Mouse (Mus musculus) CD4-positive, CD25-positive, alpha-beta regulatory T cell, adult 4 months (primary cell): ENCODE measurements around the gene Rasd2. TPM values are rescaled to one million over a fixed set of nuclear protein-coding genes. Genes with fewer than 3 reads are reported as not detected.

ENCODE experiments used
- ATAC-seq: one replicate; pipeline ENCODE4 v1.8.0; 2017
- polyA plus RNA-seq, 2 experiments: library from polyadenylated mRNA; unstranded; fragments of 100-300 nt; shearing (Covaris generic); gene quantifications; one replicate each; pipeline ENCODE4 v1.2.1; 2017

Gene Rasd2
- polyA plus RNA-seq, 2 experiments from 2014 or later = not detected

GRCm38 (mm10) chr8:75219877-75220738 lies 6.4 kb downstream of the Rasd2 start:
- ATAC-seq = no peak

DNA sequence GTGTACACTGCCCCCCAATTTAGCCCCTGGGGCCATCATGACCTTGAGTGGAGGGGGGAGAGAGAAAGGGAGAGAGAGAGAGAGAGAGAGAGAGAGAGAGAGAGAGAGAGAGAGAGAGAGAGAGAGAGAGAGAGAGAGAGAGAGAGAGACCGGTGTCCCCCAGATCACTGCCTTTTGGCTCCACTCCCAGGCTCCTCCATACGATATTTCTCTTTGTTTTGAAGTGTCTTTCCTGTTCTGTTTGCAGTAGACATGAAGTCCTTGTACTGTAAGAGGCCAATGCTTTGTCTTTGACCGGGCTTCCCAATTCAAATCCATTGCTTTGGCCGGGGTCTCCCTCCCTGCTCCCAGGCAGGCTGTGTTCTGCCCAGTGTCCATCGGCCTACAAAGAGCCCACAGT lies 8.9 kb downstream of the Rasd2 start:
- ATAC-seq = no peak

GRCm38 (mm10) chr8:75226773-75227172 lies 13.0 kb downstream of the Rasd2 start:
- no peak for ATAC-seq

DNA sequence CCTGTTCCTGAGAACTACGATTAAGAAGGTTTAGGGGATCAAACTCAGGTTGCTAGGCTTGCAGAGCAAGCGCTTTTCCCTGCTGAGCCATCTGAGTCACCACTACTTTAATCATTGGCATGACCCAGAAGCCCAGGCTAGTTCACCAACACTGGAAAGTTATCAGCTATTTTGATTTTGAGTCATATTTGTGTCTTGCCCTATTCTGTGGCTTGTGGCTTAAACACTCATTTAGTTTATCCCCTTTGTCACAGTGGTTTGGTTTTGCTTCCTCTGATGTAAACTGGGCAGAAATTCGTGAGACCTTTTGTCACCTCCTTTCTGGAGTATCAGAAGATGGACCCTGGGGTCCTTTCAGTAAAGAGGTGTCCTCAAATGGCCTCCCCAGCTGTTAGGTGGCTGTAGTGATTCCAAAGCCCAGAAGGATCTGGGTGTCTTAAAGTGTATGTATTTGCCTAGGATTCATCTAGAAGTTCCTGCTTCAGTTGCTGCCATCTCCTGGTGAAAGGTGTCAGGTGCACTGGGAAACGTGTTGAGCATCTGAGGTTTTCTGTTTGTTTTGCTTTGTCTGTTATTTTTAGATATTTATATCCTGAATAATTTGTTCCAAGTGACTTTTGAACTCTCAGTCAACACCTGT lies 20.3 kb downstream of the Rasd2 start:
- no peak for ATAC-seq

DNA sequence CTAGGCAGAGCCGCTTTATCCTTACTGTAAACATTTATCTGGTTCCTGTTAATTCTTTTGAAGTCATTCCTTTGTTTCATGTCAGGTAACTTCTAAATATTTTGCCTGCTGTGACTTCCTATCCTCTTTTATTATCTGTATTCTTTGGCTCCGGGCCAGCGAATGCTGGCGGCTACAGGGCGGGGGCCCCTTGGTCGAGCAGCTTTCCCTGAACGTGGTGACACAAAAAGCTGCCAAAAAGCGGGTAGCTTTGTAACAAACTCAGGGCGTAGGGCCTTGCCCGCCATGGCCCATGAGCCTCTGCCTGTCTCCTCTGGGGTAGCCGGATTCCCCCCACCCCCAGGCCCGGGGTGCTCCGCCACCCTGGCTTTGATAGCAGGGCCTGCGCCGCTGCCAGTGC lies 33.6 kb downstream of the Rasd2 start:
- no peak for ATAC-seq

DNA sequence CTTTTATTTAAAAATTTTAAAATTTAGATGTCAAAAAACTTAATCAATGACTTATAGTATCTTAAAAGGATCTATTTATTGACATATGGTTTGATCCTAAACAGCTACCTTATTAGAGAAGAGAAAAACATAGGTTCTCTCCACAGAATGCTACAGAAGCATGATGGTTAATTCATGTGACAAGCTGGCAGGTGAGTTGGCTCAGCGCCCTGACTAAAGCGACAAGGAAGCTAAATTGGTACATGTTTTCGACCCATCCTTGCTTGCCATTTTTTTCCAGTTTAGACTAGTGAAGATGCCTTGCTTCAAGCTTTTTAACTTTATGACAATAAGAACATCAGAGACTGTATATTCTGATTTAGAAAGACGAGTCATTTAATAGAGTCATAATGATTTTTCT lies 35.4 kb downstream of the Rasd2 start:
- ATAC-seq = no peak

- ATAC-seq = no peak
Measured at GRCm38 (mm10) chr8:75254027-75254426, 40.3 kb downstream of the Rasd2 start.

- ATAC-seq = no peak
Measured at GRCm38 (mm10) chr8:75255635-75256034, 41.9 kb downstream of the Rasd2 start.

DNA sequence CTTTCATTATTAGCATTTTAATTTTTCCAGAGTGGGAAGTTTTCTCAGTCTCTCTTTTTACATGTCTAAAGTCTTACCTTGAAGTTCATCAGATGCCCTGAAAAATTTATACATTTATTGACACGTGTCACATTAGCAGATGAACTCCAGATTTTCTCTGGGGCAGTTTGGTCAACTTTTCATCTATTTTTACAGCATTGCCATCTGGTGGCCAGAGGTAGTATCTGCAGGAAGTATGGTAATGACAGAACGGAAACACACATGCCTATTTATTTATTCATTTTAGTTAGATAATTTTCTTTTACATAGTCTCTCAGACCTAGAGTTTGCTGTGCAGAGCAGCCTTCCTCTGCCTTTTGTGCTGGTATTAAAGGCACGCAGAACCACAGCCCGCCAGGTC lies 58.4 kb downstream of the Rasd2 start:
- no peak for ATAC-seq

Other genes starting within 250 kb of the Rasd2 start
- 10 to 100 TPM; 34.7 to 52.0 TPM for gene Hmgxb4, start 220.6 kb upstream of the Rasd2 start, polyA plus RNA-seq
- 10 to 100 TPM; 14.1 to 14.6 TPM for gene Tom1, start 180.2 kb upstream of the Rasd2 start, polyA plus RNA-seq
- 10 to 100 TPM in 1 of 2 experiments, 1 to 10 TPM in 1; 3.9 to 13.8 TPM for gene Hmox1, start 120.3 kb upstream of the Rasd2 start, polyA plus RNA-seq
- 10 to 100 TPM; 32.9 to 59.3 TPM for gene Mcm5, start 104.4 kb upstream of the Rasd2 start, polyA plus RNA-seq
- gene Gm10358, start 192.6 kb downstream of the Rasd2 start, polyA plus RNA-seq = under 1 TPM in 1 of 2 experiments, not detected in 1; 0.31 TPM
- gene Iqcm, start 234.8 kb downstream of the Rasd2 start, polyA plus RNA-seq = not detected